Mouse (Mus musculus): ENCODE measurements around the gene Ceacam15.

The Ceacam15 gene

DNA sequence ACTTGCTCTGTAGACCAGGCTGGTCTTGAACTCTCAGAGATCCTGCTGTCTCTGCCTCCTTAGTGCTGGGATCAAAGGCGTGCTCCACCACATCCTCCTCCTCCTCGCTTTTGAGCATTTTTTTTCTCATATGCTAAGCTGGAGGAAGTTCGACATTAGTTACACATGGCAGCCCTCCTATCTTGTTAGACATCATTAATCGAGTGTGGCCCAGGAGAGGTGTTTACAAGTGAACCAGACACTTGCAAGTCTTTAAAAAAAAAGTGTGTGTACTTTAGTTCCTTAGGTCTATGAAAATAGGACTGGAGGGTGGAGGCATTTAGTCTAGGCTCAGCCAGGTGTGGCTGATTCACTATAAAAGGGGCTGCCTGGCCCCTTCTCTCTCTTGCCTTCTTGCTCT lies 44.5 kb downstream of the Ceacam15 start:
- no peak for DNase-seq (ENCODE audit: extremely low read depth, low read depth, low spot score)

DNA sequence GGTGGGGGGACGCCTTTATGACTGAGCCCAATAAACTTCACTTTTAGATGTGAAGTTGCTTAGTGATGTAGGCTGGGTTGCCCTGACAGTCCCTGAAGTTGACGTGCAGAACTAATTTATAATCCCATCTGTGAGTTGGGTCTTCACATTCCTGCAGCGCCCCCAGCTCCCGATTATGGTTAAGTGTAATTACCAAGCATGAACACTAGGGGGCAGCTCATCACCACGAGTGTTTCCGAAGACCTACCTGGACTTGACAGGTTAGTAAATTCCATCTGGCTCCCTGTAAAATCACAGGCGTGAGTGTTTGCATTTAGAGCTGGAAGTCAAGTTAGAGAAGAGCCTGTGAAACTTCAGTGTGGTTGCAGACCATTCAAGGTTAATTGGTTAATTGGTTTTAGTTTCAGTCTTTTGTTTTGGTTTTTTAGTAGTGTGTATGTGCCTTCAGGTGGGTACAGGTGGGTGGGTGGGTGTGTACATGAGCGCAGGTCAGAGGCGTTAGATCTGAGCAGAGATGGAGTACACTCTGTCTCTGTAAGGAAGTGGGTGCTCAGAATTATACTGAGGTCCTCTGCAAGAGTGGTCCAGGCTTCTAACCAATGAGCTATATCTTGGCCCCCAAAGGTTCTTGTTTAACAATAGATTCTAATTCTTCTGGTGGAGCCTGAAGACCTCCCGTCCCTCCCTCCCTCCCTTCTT lies 45.8 kb downstream of the Ceacam15 start:
- DNase-seq (ENCODE audit: extremely low read depth, low read depth, low spot score), result no peak

DNA sequence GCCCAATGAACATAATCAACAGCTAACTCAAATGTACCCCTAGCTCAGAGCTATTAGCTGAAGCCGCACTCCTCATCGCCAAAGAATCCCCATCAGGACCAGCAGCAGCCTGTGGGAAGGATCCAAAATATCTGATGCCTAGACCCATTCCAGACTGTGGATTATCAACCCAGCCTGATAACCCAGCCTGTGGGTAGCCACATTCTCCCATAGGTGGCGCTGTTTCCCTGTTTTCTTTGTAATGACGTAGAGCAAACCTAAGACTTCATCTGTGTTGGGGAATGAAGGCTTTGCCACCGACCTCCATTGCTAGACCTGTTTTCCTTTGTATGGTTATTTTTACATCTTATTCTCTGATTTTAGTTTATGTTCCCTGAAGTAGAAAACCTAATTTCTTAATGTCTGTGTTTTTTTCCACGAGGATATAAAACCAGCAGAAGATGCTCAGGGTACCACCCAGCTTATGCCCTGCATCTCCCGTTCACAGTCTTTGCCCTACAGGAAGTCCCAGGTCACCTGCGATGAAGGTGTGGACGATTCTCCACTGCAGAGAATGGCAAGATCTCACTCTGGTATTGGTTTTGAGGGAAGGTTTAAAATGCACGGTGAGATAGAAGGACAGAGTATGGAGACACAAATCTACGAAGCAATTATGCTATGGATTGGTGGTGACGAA lies 47.3 kb downstream of the Ceacam15 start:
- no peak for DNase-seq (ENCODE audit: extremely low read depth, low read depth, low spot score)

DNA sequence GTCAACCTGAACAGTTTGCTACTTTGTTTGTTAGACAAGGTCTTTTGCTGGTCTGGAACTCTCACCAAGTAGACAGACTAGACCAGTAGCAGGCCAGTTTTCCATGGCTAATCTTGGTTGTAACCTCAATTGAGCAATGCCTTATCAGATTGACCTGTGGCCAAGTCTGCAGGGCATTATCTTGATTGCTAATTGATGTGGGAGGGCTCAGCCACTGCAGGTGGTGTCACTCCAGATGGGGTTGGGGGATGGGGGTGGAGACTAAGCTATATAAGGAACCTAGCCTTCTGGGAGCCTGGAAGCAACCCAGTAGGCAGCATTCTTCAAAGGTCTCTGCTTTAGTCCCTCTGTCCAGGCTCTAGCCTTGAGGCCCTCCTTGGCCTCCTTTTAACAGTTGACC lies 51.8 kb downstream of the Ceacam15 start:
- no peak for DNase-seq (ENCODE audit: extremely low read depth, low read depth, low spot score)

DNA sequence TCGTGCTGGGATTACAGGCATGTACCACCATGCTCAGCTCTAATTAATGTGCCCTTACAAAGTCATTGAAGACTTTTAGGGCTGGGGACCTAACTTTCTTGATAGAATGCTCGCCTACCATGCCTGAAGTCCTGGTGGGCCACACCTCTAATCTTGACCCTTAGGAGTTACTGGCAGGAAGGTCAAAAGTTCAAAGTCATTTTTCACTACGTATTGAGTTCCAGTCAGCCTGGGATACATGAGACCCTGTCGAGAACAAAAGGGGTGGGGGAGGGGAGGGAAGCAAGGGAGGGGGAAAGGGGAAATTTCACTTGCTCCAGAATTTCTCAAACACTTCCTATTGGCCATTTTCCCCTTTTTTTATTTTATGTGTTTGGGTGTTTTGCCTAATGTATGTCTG lies 52.4 kb downstream of the Ceacam15 start:
- no peak for DNase-seq (ENCODE audit: extremely low read depth, low read depth, low spot score)

Data from fat pad, adult 2 months (tissue).